ENCODE assay signal across 19 mouse cellular contexts in genomic region chr3:132856651-132857050, GRCm38 (mm10).
DNase-seq lines count a peak whose midpoint lies in the region; ATAC-seq lines count a peak whose summit lies in the region.
"Had no signal": no experiment of that assay in that cellular context is flagged by ENCODE, and none has a peak within 500 bp of the region (broad histone marks: within the 10 kb centered on the region; RNA-seq: fewer than 3 reads in every experiment).

No protein-coding gene starts in this region.

- H3K27me3 ChIP-seq in kidney, embryonic 16.5 days (ENCODE audit: insufficient read depth, low read length), result no peaks in the 10 kb centered on the region
- H3K27me3 ChIP-seq: forebrain, embryonic 15.5 days; heart, embryonic 13.5 days; lung, embryonic 15.5 days; midbrain, embryonic 15.5 days; neural tube, embryonic 12.5 days had no signal

- H3K27ac ChIP-seq in kidney, embryonic 16.5 days (ENCODE audit: low read length), result no peak overlapping the region
- H3K27ac ChIP-seq: forebrain, embryonic 15.5 days; heart, embryonic 13.5 days; limb, embryonic 13.5 days; liver, embryonic 12.5 days; lung, embryonic 15.5 days; midbrain, embryonic 15.5 days; neural tube, embryonic 12.5 days had no signal

- H3K36me3 ChIP-seq in kidney, embryonic 16.5 days (ENCODE audit: insufficient read depth, low read length), result no peaks in the 10 kb centered on the region
- H3K36me3 ChIP-seq: forebrain, embryonic 15.5 days; heart, embryonic 13.5 days; limb, embryonic 13.5 days; liver, embryonic 12.5 days; lung, embryonic 15.5 days; midbrain, embryonic 15.5 days; neural tube, embryonic 12.5 days had no signal

- peaks cover 7% of the 10 kb centered on the region; the same call in 1 of the 2 replicates for H3K4me1 ChIP-seq in kidney, embryonic 16.5 days (ENCODE audit: insufficient read depth, low read length)
- H3K4me1 ChIP-seq: neural tube, embryonic 12.5 days had no signal

- no peak overlapping the region for H3K4me2 ChIP-seq in kidney, embryonic 16.5 days (replicated peaks; ENCODE audit: low read depth, low read length)
- H3K4me2 ChIP-seq: forebrain, embryonic 15.5 days; heart, embryonic 13.5 days; limb, embryonic 13.5 days; liver, embryonic 12.5 days; lung, embryonic 15.5 days; midbrain, embryonic 15.5 days; neural tube, embryonic 12.5 days had no signal

- H3K9me3 ChIP-seq in kidney, embryonic 16.5 days (ENCODE audit: low read length), result no peaks in the 10 kb centered on the region
- H3K9me3 ChIP-seq: forebrain, embryonic 15.5 days; heart, embryonic 13.5 days; limb, embryonic 13.5 days; liver, embryonic 12.5 days; lung, embryonic 15.5 days; midbrain, embryonic 15.5 days; neural tube, embryonic 12.5 days had no signal

- ATAC-seq in kidney, embryonic 16.5 days (ENCODE audit: low FRiP score, low TSS enrichment), result peak; percentile 23; the same call in 1 of the 2 replicates
- ATAC-seq: CD4-positive, CD25-positive, alpha-beta regulatory T cell, adult 4 months; forebrain, embryonic 15.5 days; intestine, postnatal 0 days; liver, embryonic 12.5 days; midbrain, embryonic 15.5 days had no signal

- WGBS in kidney, embryonic 16.5 days, result 22% methylated on average over 6 of the region's 6 CpGs

- H3K4me3 ChIP-seq in kidney, embryonic 16.5 days (ENCODE audit: low read length), result no peak overlapping the region
- H3K4me3 ChIP-seq: forebrain, embryonic 15.5 days; heart, embryonic 13.5 days; limb, embryonic 13.5 days; liver, embryonic 12.5 days; lung, embryonic 15.5 days; midbrain, embryonic 15.5 days; neural tube, embryonic 12.5 days had no signal

- DNase-seq in adrenal gland, postnatal 14 days, result peak; percentile 25
- no peak for DNase-seq in adrenal gland, adult 18-20 months (ENCODE audit: low spot score in 2 of 2)
- no peak for DNase-seq in kidney, adult 8-10 months
- DNase-seq in lung, postnatal 36 days, result peak; percentile 30
- DNase-seq in lung, adult 18-20 months, result no peak
- DNase-seq in cerebellum, adult 9-11 months, result no peak
- no peak for DNase-seq in cerebellum, adult 9-10 months
- DNase-seq: cerebellum, adult 2 months; heart, postnatal 14 days had no signal

- H3K9ac ChIP-seq in kidney, embryonic 16.5 days (replicated peaks; ENCODE audit: low read length), result no peak overlapping the region
- H3K9ac ChIP-seq: forebrain, embryonic 15.5 days; heart, embryonic 13.5 days; limb, embryonic 13.5 days; liver, embryonic 12.5 days; lung, embryonic 15.5 days; midbrain, embryonic 15.5 days; neural tube, embryonic 12.5 days had no signal

Comparison
In these comparisons a context has a peak if more than half of its experiments do, and no peak if none do; other contexts are left out.
1. DNase-seq: peak in adrenal gland, postnatal 14 days (single experiment) and lung, postnatal 36 days (single experiment); none in adrenal gland, adult 18-20 months (0 of 2), kidney, adult 8-10 months (0 of 2), lung, adult 18-20 months (0 of 2), cerebellum, adult 9-11 months (single experiment) and cerebellum, adult 9-10 months (single experiment).